Mouse (Mus musculus): ENCODE data around the gene Haspin. TPM values are rescaled to one million over a fixed set of nuclear protein-coding genes. Genes with fewer than 3 reads are reported as not detected.

Gene Haspin
- polyA plus RNA-seq, 1 experiment from 2014 or later, result 16.0 TPM

Other genes with a start within 250 kb of the Haspin start
- 1.9 and 2.2 TPM in 2 replicates for gene Atp2a3, start 177.1 kb downstream of the Haspin start, polyA plus RNA-seq (2014; fragmentation: Nextera tagmentation; extraction: Ambion mirVana)
- 2.4 and 2.5 TPM in 2 replicates for gene P2rx1, start 139.2 kb downstream of the Haspin start, polyA plus RNA-seq (2014; fragmentation: Nextera tagmentation; extraction: Ambion mirVana)
- gene Camkk1, start 119.3 kb downstream of the Haspin start, polyA plus RNA-seq (2014; fragmentation: Nextera tagmentation; extraction: Ambion mirVana), result 5.7 and 6.5 TPM in 2 replicates
- 11.1 and 12.5 TPM in 2 replicates for gene Ncbp3, start 90.5 kb downstream of the Haspin start, polyA plus RNA-seq (2014; fragmentation: Nextera tagmentation; extraction: Ambion mirVana)
- gene Itgae, start 47.7 kb downstream of the Haspin start, polyA plus RNA-seq (2014; fragmentation: Nextera tagmentation; extraction: Ambion mirVana), result 0.34 and 0.42 TPM in 2 replicates
- gene P2rx5, start 22.1 kb upstream of the Haspin start, polyA plus RNA-seq (2014; fragmentation: Nextera tagmentation; extraction: Ambion mirVana), result 0.31 and 0.51 TPM in 2 replicates
- 119 and 131 TPM in 2 replicates for gene Emc6, start 38.7 kb upstream of the Haspin start, polyA plus RNA-seq (2014; fragmentation: Nextera tagmentation; extraction: Ambion mirVana)
- gene Tax1bp3, start 38.8 kb upstream of the Haspin start, polyA plus RNA-seq (2014; fragmentation: Nextera tagmentation; extraction: Ambion mirVana), result 225 and 227 TPM in 2 replicates
- gene Ctns, start 60.7 kb upstream of the Haspin start, polyA plus RNA-seq (2014; fragmentation: Nextera tagmentation; extraction: Ambion mirVana), result 21.3 TPM in 2 replicates
- 0.73 and 1.6 TPM in 2 replicates for gene Shpk, start 61.2 kb upstream of the Haspin start, polyA plus RNA-seq (2014; fragmentation: Nextera tagmentation; extraction: Ambion mirVana)
- gene Trpv1, start 96.0 kb upstream of the Haspin start, polyA plus RNA-seq (2014; fragmentation: Nextera tagmentation; extraction: Ambion mirVana), result 0.18 TPM in 1 of 2 replicates, not detected in the other
- 0.04 TPM in 2 replicates for gene Trpv3, start 129.1 kb upstream of the Haspin start, polyA plus RNA-seq (2014; fragmentation: Nextera tagmentation; extraction: Ambion mirVana)
- gene Aspa, start 191.3 kb upstream of the Haspin start, polyA plus RNA-seq (2014; fragmentation: Nextera tagmentation; extraction: Ambion mirVana), result 0.15 TPM in 1 of 2 replicates, not detected in the other
- gene Gm49340, start 191.4 kb upstream of the Haspin start, polyA plus RNA-seq (2014; fragmentation: Nextera tagmentation; extraction: Ambion mirVana), result not detected in 2 replicates
- gene Spata22, start 191.4 kb upstream of the Haspin start, polyA plus RNA-seq (2014; fragmentation: Nextera tagmentation; extraction: Ambion mirVana), result not detected in 2 replicates
- not detected in 2 replicates for gene Olfr20, start 212.5 kb upstream of the Haspin start, polyA plus RNA-seq (2014; fragmentation: Nextera tagmentation; extraction: Ambion mirVana)
- gene Olfr376, start 233.0 kb upstream of the Haspin start, polyA plus RNA-seq (2014; fragmentation: Nextera tagmentation; extraction: Ambion mirVana), result not detected in 2 replicates